Mouse (Mus musculus): ENCODE measurements at regions not wholly inside any gene's neighbourhood (a gene's known extent, or its start where the extent isn't known, plus 50 kb on each side); places are given as distances from the start of the nearest gene placed in this dataset.

- no peak for DNase-seq (ENCODE audit: low spot score)
Measured at GRCm38 (mm10) chr14:80083724-80084123, 99.8 kb downstream of the Olfm4 start.

- no peak for DNase-seq (ENCODE audit: low spot score)
Measured at GRCm38 (mm10) chr14:80097238-80097637, 113.4 kb downstream of the Olfm4 start.

- no peak for DNase-seq (ENCODE audit: low spot score)
Measured at GRCm38 (mm10) chr14:80113115-80113687, 129.3 kb downstream of the Olfm4 start.

- no peak for DNase-seq (ENCODE audit: low spot score)
Measured at GRCm38 (mm10) chr14:80114326-80114725, 130.4 kb downstream of the Olfm4 start.

GRCm38 (mm10) chr14:80125156-80125555 is 141.3 kb downstream of the Olfm4 start:
- no peak for DNase-seq (ENCODE audit: low spot score)

GRCm38 (mm10) chr14:80128181-80128580 is 144.3 kb downstream of the Olfm4 start:
- no peak for DNase-seq (ENCODE audit: low spot score)

- DNase-seq (ENCODE audit: low spot score), result no peak
Measured at GRCm38 (mm10) chr14:80137541-80137940, 153.7 kb downstream of the Olfm4 start.

- DNase-seq (ENCODE audit: low spot score), result no peak
Measured at GRCm38 (mm10) chr14:80138991-80139791, 155.3 kb downstream of the Olfm4 start.

GRCm38 (mm10) chr14:80157002-80157401 is 173.1 kb downstream of the Olfm4 start:
- DNase-seq (ENCODE audit: low spot score), result no peak

- no peak for DNase-seq (ENCODE audit: low spot score)
Measured at GRCm38 (mm10) chr14:80169211-80169610, 185.3 kb downstream of the Olfm4 start.

GRCm38 (mm10) chr14:80170450-80171180 is 186.7 kb downstream of the Olfm4 start:
- no peak for DNase-seq (ENCODE audit: low spot score)

- no peak for DNase-seq (ENCODE audit: low spot score)
Measured at GRCm38 (mm10) chr14:80172799-80173484, 189.1 kb downstream of the Olfm4 start.

- DNase-seq (ENCODE audit: low spot score), result no peak
Measured at GRCm38 (mm10) chr14:80176464-80176863, 192.6 kb downstream of the Olfm4 start.

GRCm38 (mm10) chr14:80195041-80195440 is 211.2 kb downstream of the Olfm4 start:
- no peak for DNase-seq (ENCODE audit: low spot score)

- DNase-seq (ENCODE audit: low spot score), result no peak
Measured at GRCm38 (mm10) chr14:80212916-80213315, 229.0 kb downstream of the Olfm4 start.

- no peak for DNase-seq (ENCODE audit: low spot score)
Measured at GRCm38 (mm10) chr14:80213666-80214065, 229.8 kb downstream of the Olfm4 start.

GRCm38 (mm10) chr14:80215960-80216552 is 232.2 kb downstream of the Olfm4 start:
- peak; percentile 7 for DNase-seq (ENCODE audit: low spot score)

- no peak for DNase-seq (ENCODE audit: low spot score)
Measured at GRCm38 (mm10) chr14:80232066-80232465, 248.2 kb downstream of the Olfm4 start.

- no peak for DNase-seq (ENCODE audit: low spot score)
Measured at GRCm38 (mm10) chr14:80232976-80233375, 249.1 kb downstream of the Olfm4 start.

GRCm38 (mm10) chr14:80237136-80237535 is 253.3 kb downstream of the Olfm4 start:
- DNase-seq (ENCODE audit: low spot score), result no peak

GRCm38 (mm10) chr14:80237552-80237951 is 253.7 kb downstream of the Olfm4 start:
- DNase-seq (ENCODE audit: low spot score), result no peak

All from MN1 (cell line).